Mouse (Mus musculus) cerebral cortex, adult 2 months (tissue): ENCODE data around the gene Zfp217.

Experiments
- WGBS: fragments of 180-500 bp; shearing (Covaris S2); methylation state at CpG from one replicate; pipeline ENCODE4 v1.1.7; 2018; 5-methylcytosine and 5-hydroxymethylcytosine counted together

Gene Zfp217

GRCm38 (mm10) chr2:170094871-170095270, 53.0 kb downstream of the Zfp217 start:
- 91% methylated on average over 9 of the region's 9 CpGs for WGBS

- WGBS, result 92% methylated on average over 17 of the region's 17 CpGs
These were observed 53.7 kb downstream of the Zfp217 start for GRCm38 (mm10) chr2:170094220-170094619.

DNA sequence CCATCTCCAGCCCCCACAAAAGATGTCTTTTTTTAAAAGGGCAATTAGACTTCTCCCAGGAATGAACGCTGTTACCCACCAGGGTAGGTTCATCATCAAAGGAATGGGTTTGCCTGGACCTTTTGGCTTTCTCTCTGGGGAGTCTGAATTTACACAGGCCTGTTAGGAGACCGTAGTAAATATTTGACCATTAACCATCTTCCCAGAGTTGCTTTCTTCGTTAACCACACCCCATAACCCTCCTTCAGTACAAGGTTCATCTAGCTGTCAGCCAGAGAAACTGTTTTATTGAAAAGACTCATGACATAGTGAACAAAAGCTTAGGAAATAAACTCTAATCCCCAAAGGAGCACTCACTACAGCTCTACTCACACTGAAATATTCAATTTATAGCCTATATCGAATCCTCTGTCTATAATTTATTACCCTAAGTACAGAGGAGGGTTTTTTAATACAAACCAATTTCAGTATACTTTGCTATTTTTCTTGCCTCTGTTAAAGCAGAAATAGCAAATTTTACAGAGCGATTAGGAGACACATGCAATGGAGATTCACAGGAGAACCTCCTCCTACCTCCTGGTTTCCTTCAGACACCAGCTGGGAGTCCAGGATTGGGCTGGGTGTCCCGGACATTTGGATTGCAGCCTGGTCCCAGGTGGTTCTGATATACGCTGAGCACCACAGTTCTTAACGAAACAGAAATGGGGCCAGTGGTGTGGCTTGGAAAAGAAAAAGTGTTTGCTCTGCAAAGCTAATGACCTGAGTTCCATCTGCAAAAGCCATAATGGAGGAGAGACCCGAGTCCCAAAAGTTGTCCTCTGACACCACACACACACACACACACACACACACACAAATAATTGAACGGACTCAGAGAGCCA, 56.1 kb downstream of the Zfp217 start:
- WGBS, result 82% methylated on average over 10 of the region's 10 CpGs

GRCm38 (mm10) chr2:170078442-170079017, 69.4 kb downstream of the Zfp217 start:
- 62% methylated on average over 15 of the region's 15 CpGs for WGBS

GRCm38 (mm10) chr2:170078041-170078440, 69.9 kb downstream of the Zfp217 start:
- WGBS, result 83% methylated on average over 10 of the region's 10 CpGs

DNA sequence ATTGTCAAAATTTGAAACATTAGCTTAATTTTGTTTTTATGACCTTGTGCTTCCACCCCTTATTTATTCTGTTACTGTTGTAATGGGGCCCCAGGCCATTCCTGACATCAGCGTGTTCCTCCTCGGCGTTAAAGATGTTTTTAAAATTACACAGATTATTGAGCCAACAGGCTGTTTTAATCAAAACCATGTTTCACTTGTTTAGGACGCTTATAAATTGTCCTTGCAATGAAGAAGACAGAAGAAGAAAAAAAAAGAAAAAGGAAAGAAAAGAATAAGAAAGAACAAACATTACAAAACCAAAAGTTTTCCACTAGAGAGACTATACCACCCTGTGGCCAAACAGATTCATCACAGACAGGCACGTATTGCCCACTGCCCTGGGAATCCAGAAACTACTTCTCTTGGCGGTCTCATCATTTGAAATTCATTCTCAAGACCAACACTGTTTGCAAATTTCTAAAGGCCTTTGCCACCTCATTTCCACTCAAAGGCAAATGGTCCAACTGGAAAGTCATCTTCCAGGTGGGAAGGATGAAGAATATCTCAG, 70.9 kb downstream of the Zfp217 start:
- 77% methylated on average over 6 of the region's 6 CpGs for WGBS

DNA sequence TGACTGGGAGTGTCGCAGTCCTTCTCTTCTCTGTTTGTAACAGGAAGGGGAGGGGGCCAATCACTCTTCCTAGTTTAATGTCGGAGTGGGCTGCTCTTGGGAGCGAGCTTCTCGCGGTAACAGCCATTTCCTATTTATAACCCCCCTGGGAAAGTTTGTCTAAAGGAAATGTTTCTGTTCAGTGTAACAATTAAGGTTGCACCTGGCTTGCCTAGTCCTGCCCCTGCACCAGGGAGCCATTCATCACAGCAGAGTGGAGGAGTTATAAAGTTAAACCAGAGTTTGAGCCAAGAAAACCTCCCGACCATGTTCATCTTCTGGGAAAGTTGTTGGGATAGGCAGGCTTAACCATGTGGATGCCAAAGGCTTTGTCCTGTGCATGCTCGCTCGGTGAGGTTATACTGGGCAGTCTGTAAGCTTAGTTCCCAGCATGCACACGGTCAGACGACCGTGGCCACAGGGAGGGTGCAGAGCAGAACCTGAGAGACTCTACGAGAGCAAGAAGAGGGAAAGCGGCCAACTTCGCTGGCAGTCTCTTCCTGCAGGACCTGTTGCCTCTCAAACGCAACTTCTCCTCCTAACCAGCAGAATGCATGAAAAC, 77.2 kb downstream of the Zfp217 start:
- WGBS, result 27% methylated on average over 15 of the region's 15 CpGs

- WGBS, result 80% methylated on average over 5 of the region's 5 CpGs
These were observed 77.9 kb downstream of the Zfp217 start for GRCm38 (mm10) chr2:170069976-170070375.

- WGBS, result 94% methylated on average over 3 of the region's 3 CpGs
These were observed 85.5 kb downstream of the Zfp217 start for GRCm38 (mm10) chr2:170062378-170062777.

DNA sequence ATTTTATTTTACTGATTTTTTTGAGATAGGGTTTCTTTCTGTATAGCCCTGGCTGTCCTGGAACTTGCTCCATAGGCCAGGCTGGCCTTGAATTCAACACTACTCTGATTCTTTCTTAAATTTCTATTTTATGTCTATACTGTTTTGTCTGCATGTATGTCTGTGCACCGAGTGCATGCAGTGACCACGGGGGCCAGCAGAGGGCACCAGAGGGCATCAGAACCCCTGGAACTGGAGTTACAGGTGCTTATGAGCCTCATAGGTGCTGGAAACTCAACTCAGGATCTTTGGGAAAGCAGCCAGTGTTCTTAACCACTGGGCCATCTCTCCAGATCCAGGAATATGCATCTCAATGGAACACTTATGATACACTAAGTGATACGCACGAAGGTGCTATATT, 87.8 kb downstream of the Zfp217 start:
- WGBS, result 71% methylated on average over 4 of the region's 4 CpGs

DNA sequence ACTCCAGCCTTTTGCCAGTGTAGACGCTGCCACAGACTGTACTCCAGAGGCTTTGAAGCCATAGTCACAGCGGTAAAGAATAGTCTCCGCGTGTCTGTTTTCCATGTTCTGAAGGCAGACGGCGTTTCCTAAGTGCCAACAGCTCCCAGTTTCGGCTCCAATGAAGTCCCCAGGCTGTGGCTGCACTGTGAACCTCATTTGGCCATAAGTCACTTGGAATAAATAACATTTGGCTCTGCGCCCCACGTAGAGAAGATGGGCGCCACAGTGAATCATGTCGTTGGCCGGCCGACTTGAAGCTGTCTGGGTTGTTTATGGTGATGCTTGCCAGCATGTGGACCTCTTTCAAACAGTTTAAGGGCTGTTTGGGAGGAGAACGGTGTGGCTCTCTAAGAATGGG, 89.1 kb downstream of the Zfp217 start:
- 55% methylated on average over 14 of the region's 14 CpGs for WGBS
